Mouse (Mus musculus): ENCODE measurements around the gene Terf2.

DNA sequence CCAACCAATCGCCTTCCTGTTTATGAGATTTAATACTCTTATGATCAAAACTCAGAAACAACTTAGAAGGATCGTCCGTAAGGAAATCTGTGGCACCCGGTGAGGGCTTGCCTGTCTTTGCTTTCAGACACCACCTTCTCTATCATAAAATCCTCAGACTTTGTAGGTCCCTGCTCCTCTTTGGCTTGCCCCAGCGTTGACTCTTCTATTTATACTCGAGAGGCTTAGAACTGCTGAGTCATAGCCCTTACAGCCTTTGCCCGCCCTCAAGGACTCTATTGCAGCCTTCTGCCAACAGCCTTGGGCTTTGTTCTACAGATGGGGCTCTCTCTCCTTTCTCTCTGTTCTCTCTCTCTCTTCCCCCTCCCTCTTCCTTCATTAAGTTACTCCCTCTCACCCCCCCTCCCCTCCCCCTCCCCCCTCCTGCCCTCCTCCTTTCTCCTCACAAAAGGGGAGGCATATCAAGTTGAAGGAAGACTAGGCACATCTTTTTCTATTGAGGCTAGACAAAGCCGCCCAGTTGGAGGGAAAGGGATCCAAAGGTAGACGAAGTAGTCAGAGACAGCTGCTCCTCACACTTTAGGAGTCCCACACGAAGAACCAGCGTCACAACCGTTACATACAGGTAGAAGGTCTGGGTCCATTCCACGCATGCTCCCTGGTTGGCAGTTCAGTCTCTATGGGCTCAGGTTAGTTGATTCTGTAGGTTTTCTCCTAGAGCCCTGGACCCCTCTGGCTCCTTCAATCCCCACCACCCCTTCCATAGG lies 43.5 kb upstream of the Terf2 start:
- TF ChIP-seq POLR2A (IDR thresholded peaks at IDR 0.05; ENCODE audit: insufficient read depth, low read depth, low read length): no peak
- TF ChIP-seq CTCF (IDR thresholded peaks at IDR 0.05; ENCODE audit: insufficient read depth, low read depth, low read length): no peak

Measured in olfactory bulb, adult 2 months (tissue).